Mouse (Mus musculus) bone marrow macrophage, adult 2 months (primary cell): ENCODE results near the gene Senp1.

Experiments
- CTCF ChIP-seq: IDR thresholded peaks from 2 replicates; pipeline ENCODE4 v1.5.1; 2012; ENCODE audit warnings: low read depth, mild to moderate bottlenecking, low read length, moderate library complexity
- POLR2A ChIP-seq: IDR thresholded peaks from 2 replicates; pipeline ENCODE4 v1.6.1; 2012; ENCODE audit warnings: mild to moderate bottlenecking, low read depth, low read length, borderline replicate concordance

DNA sequence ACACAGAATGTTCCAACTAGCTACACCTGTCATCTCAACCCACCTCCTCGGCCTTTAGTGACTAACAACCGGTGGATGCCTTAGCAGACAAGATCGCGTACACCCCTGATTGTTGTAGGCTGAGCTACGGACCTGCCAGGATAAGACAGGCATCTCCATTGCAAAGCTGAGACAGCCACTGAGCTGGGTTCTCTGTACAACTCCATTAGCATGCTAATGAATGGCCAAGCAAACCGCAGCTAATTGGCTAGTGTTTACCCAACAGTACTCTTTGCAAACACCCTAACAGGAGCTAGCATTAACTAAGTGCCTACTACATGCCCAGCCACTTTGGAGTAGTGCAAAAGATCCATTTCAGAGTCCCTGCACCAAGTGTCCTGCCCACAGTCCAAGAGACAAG is 80.7 kb downstream of the Senp1 start:
- TF ChIP-seq POLR2A: no peak
- no peak for TF ChIP-seq CTCF
